ENCODE assay signal across 8 mouse cellular contexts in the genomic region with DNA sequence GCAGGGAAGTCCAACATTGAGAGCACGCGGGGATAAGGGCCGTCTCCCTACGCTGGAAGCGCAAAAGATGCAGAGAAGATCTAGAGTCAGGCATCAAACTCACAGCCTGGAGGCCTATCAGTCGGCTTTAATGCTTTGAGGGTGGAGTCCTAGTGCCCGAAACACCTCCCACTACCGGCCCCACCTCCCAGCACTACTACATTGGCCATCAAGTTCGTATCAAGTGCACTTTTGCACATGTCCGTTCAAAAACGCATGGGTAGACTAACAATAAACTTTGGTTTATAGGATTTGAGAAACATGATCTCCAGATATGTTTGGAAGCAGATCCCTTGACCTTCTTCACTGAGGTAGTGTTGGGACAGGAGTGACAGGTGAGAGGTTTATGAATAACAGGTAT. TPM values are rescaled to one million over a fixed set of nuclear protein-coding genes. Genes with fewer than 3 reads are reported as not detected.
DNase-seq lines count a peak whose midpoint lies in the region; ATAC-seq and TF ChIP-seq lines count a peak whose summit lies in the region.

No protein-coding gene starts in this region.

- H3K4me3 ChIP-seq in G1E (ENCODE audit: low read depth, low read length), result peak overlapping the region; percentile 83
- peak overlapping the region; percentile 97 for H3K4me3 ChIP-seq in heart, postnatal 0 days (ENCODE audit: low read depth, low read length)

- WGBS in heart, postnatal 0 days, result under 1% methylated on average over 11 of the region's 11 CpGs

- no peaks in the 10 kb centered on the region for H3K9me3 ChIP-seq in G1E (replicated peaks)
- no peaks in the 10 kb centered on the region for H3K9me3 ChIP-seq in heart, postnatal 0 days (replicated peaks; ENCODE audit: control insufficient read depth, low read length)

- no peak for TF ChIP-seq CTCF in G1E (IDR thresholded peaks at IDR 0.05; ENCODE audit: low read depth, low read length)
- no peak for TF ChIP-seq CTCF in heart, postnatal 0 days (IDR thresholded peaks at IDR 0.05; ENCODE audit: low read depth)

- H3K9ac ChIP-seq in heart, postnatal 0 days (replicated peaks; ENCODE audit: low read depth, low read length), result peak overlapping the region; percentile 96

- no peak for TF ChIP-seq EP300 in heart, postnatal 0 days (IDR thresholded peaks at IDR 0.05; ENCODE audit: low read depth)

- peaks cover 3% of the 10 kb centered on the region for H3K27me3 ChIP-seq in G1E (ENCODE audit: insufficient read depth, low read length)
- H3K27me3 ChIP-seq in heart, postnatal 0 days (ENCODE audit: control insufficient read depth, insufficient read depth, low read length), result no peaks in the 10 kb centered on the region

- peaks cover 6% of the 10 kb centered on the region for H3K36me3 ChIP-seq in G1E (replicated peaks)
- H3K36me3 ChIP-seq in heart, postnatal 0 days (replicated peaks; ENCODE audit: control insufficient read depth, insufficient read depth, low read length), result no peaks in the 10 kb centered on the region

- peak overlapping the region; percentile 87 for H3K4me2 ChIP-seq in heart, postnatal 0 days (ENCODE audit: low read depth, low read length)

- DNase-seq in 3134 (ENCODE audit: extremely low read depth, insufficient read length, low spot score) (peak; percentile 48), G1E (ENCODE audit: low spot score) (peak; percentile 77)
- DNase-seq in embryo, embryonic 11.5 days (ENCODE audit: low read depth, low spot score), result peak; percentile 41
- peak; percentile 53 for DNase-seq in heart, postnatal 0 days (ENCODE audit: low spot score)
- DNase-seq in kidney, postnatal 4 days, result peak; percentile 67 to 77
- DNase-seq in mesoderm, embryonic 11.5 days (ENCODE audit: low read depth, low spot score), result peak; percentile 67
- peak; percentile 46 to 78 for DNase-seq in spleen, postnatal 10 days (ENCODE audit: low spot score in 2 of 2)
- DNase-seq in frontal cortex, postnatal 10 days (ENCODE audit: low spot score in 2 of 2), result no peak

- H3K27ac ChIP-seq in heart, postnatal 0 days (ENCODE audit: low read depth), result peak overlapping the region; percentile 94

- H3K4me1 ChIP-seq in G1E (ENCODE audit: insufficient read depth, low read depth, low read length), result peaks cover 35% of the 10 kb centered on the region
- H3K4me1 ChIP-seq in heart, postnatal 0 days (ENCODE audit: control insufficient read depth, insufficient read depth), result peaks cover 14% of the 10 kb centered on the region

- ATAC-seq in G1E (ENCODE audit: extremely low read depth, insufficient number of reproducible peaks, low FRiP score, poor library complexity, severe bottlenecking), result peak; percentile 70
- no peak for ATAC-seq in heart, postnatal 0 days (ENCODE audit: insufficient read depth, low read depth)

RNA-seq across cellular contexts. Expression of a gene that starts 1.0 kb away (rescaled TPM):
- total RNA-seq in G1E (2014; fragmentation: Nextera tagmentation) (100 and 126 TPM in 2 replicates), G1E (2017) (161 and 187 TPM in 2 replicates)
- polyA plus RNA-seq in G1E (2012), result 66.7 and 77.7 TPM in 2 replicates
- 25.1 and 39.7 TPM in 2 replicates for total RNA-seq in heart, postnatal 0 days (2014; rRNA removed; ENCODE audit: low replicate concordance)
- polyA plus RNA-seq in heart, postnatal 0 days (2015; fragmentation: Nextera tagmentation; extraction: Ambion mirVana), result 57.9 and 70.0 TPM in 2 replicates

RNA-seq across cellular contexts. Expression of a gene that starts 25.3 kb away (rescaled TPM):
- total RNA-seq in G1E (2014; fragmentation: Nextera tagmentation) (17.7 and 19.9 TPM in 2 replicates), G1E (2017) (13.2 and 13.9 TPM in 2 replicates)
- 6.1 and 6.7 TPM in 2 replicates for polyA plus RNA-seq in G1E (2012)
- 19.1 and 21.3 TPM in 2 replicates for total RNA-seq in heart, postnatal 0 days (2014; rRNA removed; ENCODE audit: low replicate concordance)
- polyA plus RNA-seq in heart, postnatal 0 days (2015; fragmentation: Nextera tagmentation; extraction: Ambion mirVana), result 15.3 and 19.5 TPM in 2 replicates

Comparison
In these comparisons a context has a peak if more than half of its experiments do, and no peak if none do; other contexts are left out.
1. DNase-seq: peak in 3134 (single experiment), G1E (single experiment), embryo, embryonic 11.5 days (single experiment), heart, postnatal 0 days (single experiment), kidney, postnatal 4 days (2 of 2), mesoderm, embryonic 11.5 days (single experiment) and spleen, postnatal 10 days (2 of 2); none in frontal cortex, postnatal 10 days (0 of 2).